Mouse (Mus musculus): ENCODE measurements around the gene Olfr877. TPM values are rescaled to one million over a fixed set of nuclear protein-coding genes. Genes with fewer than 3 reads are reported as not detected.

Olfr877 gene
- not detected in 2 replicates for polyA plus RNA-seq (2015; fragmentation: Nextera tagmentation; extraction: Ambion mirVana)

DNA sequence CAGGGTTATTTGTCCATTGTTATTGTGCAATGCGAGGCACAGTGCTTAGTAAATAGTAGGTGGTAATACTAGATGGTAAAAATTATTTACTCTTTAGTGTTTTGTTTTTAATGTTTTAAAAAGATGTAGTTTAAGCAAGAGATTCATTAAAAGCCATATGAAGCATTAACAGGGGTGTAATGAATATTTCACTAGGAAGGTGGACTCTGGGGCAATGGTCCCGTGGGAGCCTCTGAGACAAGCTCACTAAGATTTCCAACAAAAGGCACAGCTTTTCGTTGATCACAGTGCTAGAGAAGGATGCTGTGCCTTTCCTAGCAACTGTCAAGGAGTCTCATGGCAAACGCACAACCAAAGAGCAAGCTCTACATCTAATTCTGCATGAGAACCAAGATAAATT lies at the start of gene Olfr877:
Gene Olfr877 (plus strand): TSS at position 301 of the 400 bp plus-strand sequence.
- Histone ChIP-seq H3K4me3 (replicated peaks) (no peak within 1 kb of the TSS), H3K36me3 (no peaks in the 10 kb centered on the region), H3K4me1 (replicated peaks) (no peaks in the 10 kb centered on the region), H3K27ac (no peak within 1 kb of the TSS), H3K27me3 (replicated peaks) (no peaks in the 10 kb centered on the region), H3K9ac (no peak within 1 kb of the TSS), H3K9me3 (no peaks in the 10 kb centered on the region), H3K4me2 (replicated peaks) (no peak within 1 kb of the TSS)
- WGBS = 75% methylated on average over 4 of the region's 4 CpGs
- ATAC-seq = no peak

DNA sequence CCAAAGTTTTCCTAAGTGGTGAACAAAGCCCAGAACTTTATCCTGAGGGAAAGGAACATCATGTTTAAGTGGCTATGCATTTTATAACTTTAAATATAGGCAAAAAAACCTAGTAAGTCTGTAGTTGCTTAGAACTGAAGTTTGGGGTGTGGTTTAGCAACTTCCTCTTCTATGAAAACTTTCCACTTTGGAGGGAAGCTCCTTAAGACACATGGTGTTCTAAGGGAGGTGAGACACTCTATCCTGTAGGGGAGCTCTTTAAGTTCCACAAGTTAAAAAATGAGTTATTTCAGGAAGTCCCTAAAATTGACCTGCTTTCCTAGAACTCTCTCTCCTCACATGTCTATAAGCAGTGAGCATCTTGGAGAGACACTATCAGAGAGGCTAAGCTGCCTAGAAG lies 46.8 kb upstream of the Olfr877 start:
- Histone ChIP-seq H3K9me3 (no peaks in the 10 kb centered on the region), H3K9ac (no peak overlapping the region), H3K4me3 (replicated peaks) (no peak overlapping the region), H3K27ac (no peak overlapping the region), H3K27me3 (replicated peaks) (no peaks in the 10 kb centered on the region), H3K4me2 (replicated peaks) (no peak overlapping the region), H3K36me3 (no peaks in the 10 kb centered on the region), H3K4me1 (replicated peaks) (no peaks in the 10 kb centered on the region)
- no peak for ATAC-seq

DNA sequence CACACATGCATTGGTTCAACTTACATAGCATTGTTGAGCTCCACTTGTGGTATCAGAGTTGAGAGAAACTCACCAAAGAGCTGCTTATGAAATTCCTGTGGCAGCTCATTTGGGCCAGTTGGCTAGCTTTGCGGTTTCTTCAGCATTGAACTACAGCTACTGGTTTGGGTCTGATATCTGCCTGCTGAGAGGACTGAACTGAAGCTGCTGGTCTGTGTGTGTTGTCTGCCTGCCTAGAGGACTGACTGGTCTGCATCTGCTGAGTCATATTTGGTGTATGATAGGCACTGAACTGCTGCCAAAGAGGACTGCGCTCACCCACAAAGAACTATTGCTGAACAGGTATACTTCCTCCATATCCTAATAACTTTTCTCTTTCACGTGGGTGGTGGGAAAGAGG lies 45.6 kb upstream of the Olfr877 start:
- WGBS = 86% methylated on average over 3 of the region's 3 CpGs
- Histone ChIP-seq H3K4me2 (replicated peaks) (no peak overlapping the region), H3K36me3 (no peaks in the 10 kb centered on the region), H3K9me3 (no peaks in the 10 kb centered on the region), H3K4me1 (replicated peaks) (no peaks in the 10 kb centered on the region), H3K27ac (no peak overlapping the region), H3K4me3 (replicated peaks) (no peak overlapping the region), H3K9ac (no peak overlapping the region), H3K27me3 (replicated peaks) (no peaks in the 10 kb centered on the region)
- no peak for ATAC-seq

DNA sequence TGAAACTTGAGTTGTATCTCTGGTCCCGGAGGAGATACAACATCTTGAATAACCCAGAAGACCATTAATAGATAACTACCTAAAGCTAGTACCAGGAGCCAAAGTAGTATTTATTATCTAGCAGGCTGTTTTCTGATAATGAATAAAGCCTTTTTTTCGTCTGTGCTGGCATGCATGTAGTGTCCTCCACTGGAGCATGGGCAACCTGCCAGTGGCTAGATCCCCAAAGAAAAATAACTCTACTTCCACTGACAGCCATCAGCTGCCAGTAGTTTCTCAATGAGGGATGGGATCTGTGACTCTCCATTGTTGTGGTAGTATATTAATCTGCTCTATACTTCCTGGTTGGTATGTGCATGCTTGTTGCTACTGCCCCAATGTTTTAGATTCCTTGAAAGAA lies 45.1 kb upstream of the Olfr877 start:
- no peak overlapping the region for H3K4me2 ChIP-seq (replicated peaks)
- no peaks in the 10 kb centered on the region for H3K27me3 ChIP-seq (replicated peaks)
- WGBS = 76% methylated on average over 2 of the region's 2 CpGs
- H3K27ac ChIP-seq = no peak overlapping the region
- no peak overlapping the region for H3K9ac ChIP-seq
- no peak for ATAC-seq
- H3K36me3 ChIP-seq = no peaks in the 10 kb centered on the region
- H3K4me1 ChIP-seq (replicated peaks) = no peaks in the 10 kb centered on the region
- H3K9me3 ChIP-seq = no peaks in the 10 kb centered on the region
- H3K4me3 ChIP-seq (replicated peaks) = no peak overlapping the region

DNA sequence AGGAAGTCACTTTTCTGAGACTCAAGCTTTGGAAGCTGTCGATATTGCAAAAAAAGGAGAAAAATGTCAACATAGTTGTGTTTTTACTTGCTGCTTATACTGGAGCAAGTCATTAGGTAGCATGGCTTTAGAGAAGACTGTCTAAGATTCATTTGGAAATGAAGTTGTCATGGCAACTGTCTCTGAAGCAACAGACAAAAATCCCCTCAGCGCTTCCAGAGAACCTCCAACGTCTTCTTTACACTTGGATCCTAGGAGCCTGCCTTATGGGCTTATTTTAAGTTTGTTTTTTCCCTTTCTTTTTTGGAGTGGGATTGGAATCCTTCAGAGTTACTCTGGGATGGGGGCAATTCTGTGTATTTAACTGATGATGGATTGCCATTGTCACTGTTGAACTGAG lies 39.4 kb upstream of the Olfr877 start:
- WGBS = 74% methylated on average over 3 of the region's 3 CpGs

DNA sequence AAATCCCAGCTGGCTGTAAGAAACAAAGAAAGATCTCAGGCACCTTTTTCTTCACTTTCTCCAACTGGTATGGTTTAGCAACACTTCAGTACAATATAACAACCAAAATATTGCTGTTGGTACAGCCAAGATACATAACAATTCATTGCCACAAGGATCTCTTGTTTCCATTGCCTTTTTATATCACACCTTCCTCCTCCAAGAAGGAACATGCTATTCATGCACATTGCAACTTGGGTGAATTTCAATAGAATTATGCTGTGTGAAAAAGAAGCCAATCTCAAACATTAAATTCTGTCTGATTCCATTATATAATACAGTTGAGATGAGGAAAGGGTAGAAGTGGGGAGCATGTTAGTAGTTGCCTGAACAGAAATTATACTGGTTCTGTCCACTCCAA lies 24.2 kb upstream of the Olfr877 start:
- Histone ChIP-seq H3K4me3 (replicated peaks) (no peak overlapping the region), H3K36me3 (no peaks in the 10 kb centered on the region), H3K27me3 (replicated peaks) (no peaks in the 10 kb centered on the region), H3K27ac (no peak overlapping the region), H3K9ac (no peak overlapping the region), H3K4me1 (replicated peaks) (no peaks in the 10 kb centered on the region), H3K4me2 (replicated peaks) (no peak overlapping the region), H3K9me3 (no peaks in the 10 kb centered on the region)
- no peak for ATAC-seq

More for the DNA sequence above, 39.4 kb upstream of the Olfr877 start:
- no peak for ATAC-seq
- Histone ChIP-seq H3K4me2 (replicated peaks) (no peak overlapping the region), H3K36me3 (no peaks in the 10 kb centered on the region), H3K4me1 (replicated peaks) (no peaks in the 10 kb centered on the region), H3K27ac (no peak overlapping the region), H3K27me3 (replicated peaks) (no peaks in the 10 kb centered on the region), H3K4me3 (replicated peaks) (no peak overlapping the region), H3K9me3 (no peaks in the 10 kb centered on the region), H3K9ac (no peak overlapping the region)

DNA sequence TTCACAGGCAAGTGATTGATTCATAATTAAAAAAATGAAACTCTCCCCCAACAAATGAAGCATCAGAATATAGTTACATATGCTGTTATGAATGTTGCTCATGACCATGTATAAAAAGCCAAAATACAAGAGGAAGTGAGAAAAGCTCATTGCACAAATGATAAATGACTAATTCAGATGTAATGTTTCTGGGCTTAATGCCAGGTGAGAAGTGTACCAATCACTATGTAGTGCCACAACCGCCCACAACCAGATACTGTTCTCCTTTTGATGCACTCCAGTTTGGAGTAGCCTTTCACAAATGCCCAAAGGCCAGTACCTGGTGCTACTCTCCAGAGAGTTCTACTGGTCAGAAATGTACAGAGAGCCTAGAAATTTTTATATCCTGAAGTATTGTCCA lies 20.7 kb upstream of the Olfr877 start:
- 79% methylated on average over 1 of the region's 1 CpGs for WGBS
- no peak for ATAC-seq
- Histone ChIP-seq H3K4me3 (replicated peaks) (no peak overlapping the region), H3K27me3 (replicated peaks) (no peaks in the 10 kb centered on the region), H3K9ac (no peak overlapping the region), H3K9me3 (no peaks in the 10 kb centered on the region), H3K27ac (no peak overlapping the region), H3K4me1 (replicated peaks) (no peaks in the 10 kb centered on the region), H3K36me3 (no peaks in the 10 kb centered on the region), H3K4me2 (replicated peaks) (no peak overlapping the region)

DNA sequence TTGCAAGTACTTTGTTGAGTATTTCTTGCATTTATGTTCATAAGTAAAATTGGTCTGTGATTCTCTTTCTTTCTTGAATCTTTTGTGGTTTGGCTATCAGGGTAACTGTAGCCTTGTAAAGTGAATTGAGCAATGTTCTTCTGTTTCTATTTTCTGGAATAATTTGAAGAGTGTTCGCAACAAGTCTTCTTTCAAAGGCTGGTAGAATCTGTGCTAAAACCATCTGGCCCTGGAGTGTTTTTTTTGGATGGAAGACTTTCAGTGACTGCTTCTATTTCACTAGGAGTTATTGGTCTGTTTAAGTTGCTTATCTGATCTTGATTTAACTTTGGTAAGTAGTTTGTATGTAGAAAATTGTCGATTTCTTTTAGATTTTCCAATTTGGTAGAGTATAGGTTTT lies 4.8 kb upstream of the Olfr877 start:
- Histone ChIP-seq H3K4me3 (replicated peaks) (no peak overlapping the region), H3K4me1 (replicated peaks) (no peaks in the 10 kb centered on the region), H3K9me3 (no peaks in the 10 kb centered on the region), H3K36me3 (no peaks in the 10 kb centered on the region), H3K27ac (no peak overlapping the region), H3K4me2 (replicated peaks) (no peak overlapping the region), H3K27me3 (replicated peaks) (no peaks in the 10 kb centered on the region), H3K9ac (no peak overlapping the region)
- no peak for ATAC-seq
- WGBS = 78% methylated on average over 2 of the region's 2 CpGs

DNA sequence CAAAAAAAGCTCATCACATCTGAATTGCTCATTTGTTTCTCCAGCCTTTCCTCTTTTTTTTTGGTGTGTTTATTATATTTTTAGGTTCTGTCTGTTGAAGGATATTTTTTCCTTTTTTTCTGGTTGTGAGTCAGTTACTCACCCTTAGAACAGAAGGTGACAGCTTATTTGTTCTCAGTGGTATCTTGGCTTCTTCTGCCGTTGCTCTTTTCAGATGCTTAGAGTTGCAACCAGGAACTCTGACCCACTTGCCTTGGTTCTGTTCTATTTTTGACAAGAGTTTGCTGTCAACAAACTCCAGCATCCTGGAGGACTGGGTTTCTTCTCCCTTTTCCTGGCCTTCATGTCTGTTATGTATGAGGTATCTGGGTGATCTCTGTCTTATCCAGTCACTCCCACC lies 9.3 kb downstream of the Olfr877 start:
- Histone ChIP-seq H3K27ac (no peak overlapping the region), H3K9me3 (no peaks in the 10 kb centered on the region), H3K27me3 (replicated peaks) (no peaks in the 10 kb centered on the region), H3K36me3 (no peaks in the 10 kb centered on the region), H3K4me3 (replicated peaks) (no peak overlapping the region), H3K4me1 (replicated peaks) (no peaks in the 10 kb centered on the region), H3K4me2 (replicated peaks) (no peak overlapping the region), H3K9ac (no peak overlapping the region)
- WGBS = 50% methylated on average over 1 of the region's 1 CpGs
- no peak for ATAC-seq

DNA sequence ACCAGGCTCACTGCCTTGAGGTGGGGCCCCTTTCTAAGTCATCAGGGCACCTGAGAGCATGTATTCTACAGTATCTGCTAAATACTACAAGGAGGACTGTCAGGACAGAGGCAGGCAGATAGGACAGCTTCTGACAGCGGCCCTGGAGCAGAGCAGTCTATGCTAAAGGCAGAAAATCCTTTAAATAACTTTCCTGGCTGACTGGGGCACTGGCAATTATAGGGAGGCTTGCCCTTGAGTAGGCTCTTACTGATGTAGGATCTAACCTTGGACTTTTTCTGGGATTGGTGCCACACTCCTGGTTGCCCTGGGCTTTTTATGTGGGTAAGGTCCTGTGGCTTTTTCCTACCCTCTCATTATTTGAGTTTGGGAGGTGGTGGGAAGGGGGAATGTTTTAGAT lies 16.2 kb downstream of the Olfr877 start:
- no peak overlapping the region for H3K4me2 ChIP-seq (replicated peaks)
- 50% methylated on average over 1 of the region's 1 CpGs for WGBS
- no peak overlapping the region for H3K27ac ChIP-seq
- no peaks in the 10 kb centered on the region for H3K4me1 ChIP-seq (replicated peaks)
- no peaks in the 10 kb centered on the region for H3K36me3 ChIP-seq
- no peak overlapping the region for H3K9ac ChIP-seq
- H3K4me3 ChIP-seq (replicated peaks) = no peak overlapping the region
- no peak for ATAC-seq
- no peaks in the 10 kb centered on the region for H3K27me3 ChIP-seq (replicated peaks)
- no peaks in the 10 kb centered on the region for H3K9me3 ChIP-seq

DNA sequence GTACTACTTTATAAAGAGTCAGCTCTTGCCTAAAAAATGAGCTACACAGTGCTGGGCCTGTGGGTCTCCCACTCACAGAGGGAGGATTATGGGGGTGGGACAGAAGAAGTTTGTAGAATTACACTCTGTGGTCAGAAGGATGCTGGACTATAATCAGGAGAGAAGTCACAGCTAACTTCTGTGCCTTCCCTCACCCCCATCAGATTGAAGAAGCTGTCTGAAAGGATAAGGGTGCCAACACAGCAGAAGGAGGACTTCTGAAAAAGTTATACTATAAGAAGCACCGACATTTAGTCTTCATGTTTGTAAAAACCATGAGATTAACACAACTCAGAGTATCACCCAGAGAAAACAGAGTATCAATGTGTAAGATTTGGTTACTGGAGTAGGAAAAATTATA lies 17.0 kb downstream of the Olfr877 start:
- Histone ChIP-seq H3K27me3 (replicated peaks) (no peaks in the 10 kb centered on the region), H3K36me3 (no peaks in the 10 kb centered on the region), H3K4me2 (replicated peaks) (no peak overlapping the region), H3K27ac (no peak overlapping the region), H3K4me3 (replicated peaks) (no peak overlapping the region), H3K9me3 (no peaks in the 10 kb centered on the region), H3K9ac (no peak overlapping the region), H3K4me1 (replicated peaks) (no peaks in the 10 kb centered on the region)
- WGBS = 71% methylated on average over 1 of the region's 1 CpGs
- ATAC-seq = no peak

DNA sequence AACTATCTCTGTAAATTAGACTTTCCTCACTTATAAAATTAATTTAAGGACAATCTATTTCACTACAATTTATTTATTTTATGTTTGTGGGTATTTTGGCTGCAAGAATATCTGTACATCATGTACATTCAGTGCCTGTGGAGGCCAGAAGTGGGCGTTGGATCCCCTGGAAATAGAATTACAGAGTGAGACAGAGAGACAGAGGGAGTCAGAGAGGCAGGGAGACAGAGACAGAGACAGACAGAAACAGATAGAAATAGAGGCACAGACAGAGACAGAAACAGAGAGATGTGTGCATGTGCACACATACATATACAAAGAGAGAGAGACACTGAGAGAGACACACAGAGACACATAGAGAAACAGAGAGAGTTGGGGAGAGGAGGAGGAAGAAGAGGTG lies 17.5 kb downstream of the Olfr877 start:
- no peak overlapping the region for H3K9ac ChIP-seq
- no peaks in the 10 kb centered on the region for H3K36me3 ChIP-seq
- H3K27ac ChIP-seq = no peak overlapping the region
- no peak overlapping the region for H3K4me2 ChIP-seq (replicated peaks)
- WGBS = 51% methylated on average over 1 of the region's 1 CpGs
- no peak overlapping the region for H3K4me3 ChIP-seq (replicated peaks)
- ATAC-seq = no peak
- no peaks in the 10 kb centered on the region for H3K4me1 ChIP-seq (replicated peaks)
- H3K27me3 ChIP-seq (replicated peaks) = no peaks in the 10 kb centered on the region
- no peaks in the 10 kb centered on the region for H3K9me3 ChIP-seq

DNA sequence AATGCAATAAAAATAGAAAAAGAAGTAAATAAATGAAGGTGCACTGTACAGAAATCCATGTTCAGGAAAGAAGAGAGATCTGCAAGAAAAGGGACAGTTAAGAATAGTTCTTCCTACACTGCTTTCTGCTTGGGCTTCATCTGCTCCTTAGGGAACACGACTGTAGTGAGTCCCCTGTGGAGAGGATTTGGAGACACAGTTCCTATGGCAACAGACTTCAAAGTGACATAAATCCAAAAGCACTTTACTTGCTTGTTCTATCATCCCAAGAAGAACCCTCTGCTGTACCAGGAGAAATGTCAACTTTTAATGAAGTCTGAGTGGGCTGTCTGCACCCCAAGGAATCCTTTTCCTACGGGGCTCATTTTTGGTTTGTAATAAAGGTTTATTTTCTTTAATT lies 36.9 kb downstream of the Olfr877 start:
- H3K4me3 ChIP-seq (replicated peaks) = no peak overlapping the region
- no peak for ATAC-seq

DNA sequence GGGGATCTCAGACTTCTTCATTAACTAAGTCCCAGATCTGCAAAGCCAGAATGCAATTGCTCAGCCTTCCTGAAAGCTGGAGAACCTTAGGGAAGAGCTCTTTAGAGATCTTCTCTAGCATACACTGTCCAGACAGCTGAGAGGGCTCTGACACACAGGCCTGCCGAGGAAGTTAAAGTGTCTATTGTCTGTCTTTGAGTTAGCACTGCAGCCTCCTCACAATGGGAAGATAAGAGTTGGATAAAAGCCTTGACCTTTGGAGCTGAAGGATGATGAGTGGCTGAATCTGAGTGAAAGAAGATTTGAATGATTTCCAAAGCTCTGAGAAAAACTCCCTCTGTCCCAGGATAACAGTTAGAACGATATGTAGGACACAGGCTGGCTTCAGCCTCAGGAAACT lies 42.6 kb downstream of the Olfr877 start, which contains the start of gene Olfr145:
Gene Olfr145 (plus strand): TSS at position 64 of the 400 bp plus-strand sequence.
- 39% methylated on average over 2 of the region's 2 CpGs for WGBS

More for the DNA sequence above, 36.9 kb downstream of the Olfr877 start:
- WGBS = 35% methylated on average over 2 of the region's 2 CpGs
- Histone ChIP-seq H3K9ac (no peak overlapping the region), H3K27me3 (replicated peaks) (no peaks in the 10 kb centered on the region), H3K4me1 (replicated peaks) (no peaks in the 10 kb centered on the region), H3K9me3 (no peaks in the 10 kb centered on the region), H3K27ac (no peak overlapping the region), H3K4me2 (replicated peaks) (no peak overlapping the region), H3K36me3 (no peaks in the 10 kb centered on the region)

More for the DNA sequence above, 42.6 kb downstream of the Olfr877 start, which contains the start of gene Olfr145:
- Histone ChIP-seq H3K27ac (no peak within 1 kb of the TSS), H3K9ac (no peak within 1 kb of the TSS), H3K36me3 (no peaks in the 10 kb centered on the region), H3K9me3 (no peaks in the 10 kb centered on the region), H3K4me2 (replicated peaks) (no peak within 1 kb of the TSS), H3K4me1 (replicated peaks) (no peaks in the 10 kb centered on the region), H3K4me3 (replicated peaks) (no peak within 1 kb of the TSS), H3K27me3 (replicated peaks) (no peaks in the 10 kb centered on the region)
- no peak for ATAC-seq
